Mouse (Mus musculus): Measurements from ENCODE around the gene Naip1.
"Not testable (repeated sequence)": the region's sequence is repeated elsewhere in the genome, so short reads cannot be mapped to it uniquely, and the experiment has no call there.

Naip1 gene

GRCm38 (mm10) chr13:100452415-100453127 lies at the start of gene Naip1:
Gene Naip1 (minus strand): TSS chr13:100452869.
- peak; percentile 31 for DNase-seq (ENCODE audit: low read depth)

DNA sequence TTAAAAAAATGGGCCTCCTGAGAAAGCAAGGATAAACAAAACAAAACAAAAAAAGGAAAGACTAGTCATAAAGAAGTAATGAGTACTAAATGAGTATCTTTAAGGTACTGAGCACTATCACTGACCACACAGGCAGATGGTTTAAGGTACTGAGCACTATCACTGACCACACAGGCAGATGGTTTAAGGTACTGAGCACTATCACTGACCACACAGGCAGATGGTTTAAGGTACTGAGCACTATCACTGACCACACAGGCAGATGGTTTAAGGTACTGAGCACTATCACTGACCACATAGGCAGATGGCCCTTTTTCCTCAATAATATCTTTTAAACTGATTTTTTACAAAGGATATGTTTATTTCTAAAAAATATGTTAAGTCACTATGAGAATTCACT lies 47.0 kb upstream of the Naip1 start:
- not testable (repeated sequence) for DNase-seq (ENCODE audit: low read depth)

GRCm38 (mm10) chr13:100495337-100495736 lies 42.7 kb upstream of the Naip1 start:
- no peak for DNase-seq (ENCODE audit: low read depth)

DNA sequence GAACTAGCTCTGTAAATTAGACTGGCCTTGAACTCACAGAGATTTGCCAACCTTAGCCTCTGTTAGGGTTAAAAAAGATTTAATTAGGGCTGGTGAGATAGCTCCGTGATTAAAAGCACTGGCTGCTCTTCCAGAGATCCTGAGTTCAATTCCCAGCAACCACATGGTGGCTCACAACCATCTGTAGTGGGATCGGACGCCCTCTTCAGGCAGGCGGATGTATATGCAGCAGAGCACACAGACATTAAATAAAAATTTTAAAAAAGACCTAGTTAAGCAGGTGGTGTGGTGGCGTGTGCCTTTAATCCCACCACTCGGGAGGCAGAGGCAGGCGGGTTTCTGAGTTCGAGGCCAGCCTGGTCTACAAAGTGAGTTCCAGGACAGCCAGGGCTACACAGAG lies 41.7 kb upstream of the Naip1 start:
- peak; percentile 25 for DNase-seq (ENCODE audit: low read depth)

DNA sequence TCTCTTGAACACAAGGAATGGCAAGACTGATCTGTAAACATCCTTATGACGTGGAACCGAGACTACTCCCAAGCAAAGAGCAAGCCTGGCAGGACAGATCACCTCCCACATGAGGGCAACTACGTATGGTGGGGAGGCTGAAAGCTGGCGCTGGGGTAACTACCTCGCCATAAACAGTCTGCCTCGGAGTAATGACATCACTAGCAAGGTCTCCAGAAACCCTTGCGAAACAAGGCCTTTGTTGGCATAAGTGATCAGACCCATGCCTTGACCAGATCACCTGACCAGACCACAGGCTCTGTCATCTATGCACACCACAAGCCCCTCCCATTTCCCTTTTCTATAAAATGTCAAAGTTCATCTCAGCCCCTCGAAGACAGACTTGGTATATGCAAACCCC lies 40.6 kb upstream of the Naip1 start:
- DNase-seq (ENCODE audit: low read depth) = peak; percentile 95

GRCm38 (mm10) chr13:100492061-100492787 lies 39.6 kb upstream of the Naip1 start, which contains the start of gene Gtf2h2:
Gene Gtf2h2 (minus strand): TSS chr13:100492579.
- DNase-seq (ENCODE audit: low read depth) = peak; percentile 91

- DNase-seq (ENCODE audit: low read depth) = no peak
Observed at GRCm38 (mm10) chr13:100491623-100492022, 39.0 kb upstream of the Naip1 start.

GRCm38 (mm10) chr13:100490424-100490823 lies 37.8 kb upstream of the Naip1 start:
- peak; percentile 68 for DNase-seq (ENCODE audit: low read depth)

- DNase-seq (ENCODE audit: low read depth) = no peak
Observed at GRCm38 (mm10) chr13:100483610-100484009, 30.9 kb upstream of the Naip1 start.

DNA sequence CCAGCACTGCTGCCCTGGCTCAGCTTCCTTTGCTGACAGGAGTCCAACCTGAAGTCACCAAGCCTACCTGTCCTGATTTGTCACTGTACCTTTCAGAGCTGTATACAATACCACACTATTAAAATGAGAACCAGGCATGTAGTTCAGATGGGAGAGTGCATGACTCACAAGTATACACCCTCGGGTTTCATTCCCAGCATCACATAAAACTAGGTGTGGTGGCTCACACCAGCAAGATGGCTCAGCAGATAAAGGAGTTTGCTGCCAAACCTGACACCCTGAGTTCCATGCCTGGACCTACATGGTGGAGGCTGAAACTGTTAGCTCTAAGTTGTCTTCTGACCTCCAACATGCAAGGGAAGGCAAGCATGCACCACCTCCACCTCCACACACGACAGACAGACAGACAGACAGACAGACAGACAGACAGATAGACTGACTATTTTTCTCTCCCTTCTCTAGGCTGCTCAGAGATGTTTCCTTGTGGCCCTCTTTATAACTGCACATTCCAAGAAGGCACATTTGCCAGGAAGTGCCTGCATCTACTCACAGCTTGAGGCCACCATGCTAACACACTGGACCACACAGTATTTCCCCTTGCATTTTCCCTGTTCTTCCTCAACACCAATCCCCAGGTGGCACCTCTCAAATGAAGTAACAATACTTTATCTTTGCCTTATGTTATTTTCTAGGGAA lies 11.0 kb upstream of the Naip1 start:
- no peak for DNase-seq (ENCODE audit: low read depth)

GRCm38 (mm10) chr13:100461336-100461735 lies 8.7 kb upstream of the Naip1 start:
- no peak for DNase-seq (ENCODE audit: low read depth)

GRCm38 (mm10) chr13:100449495-100449894 lies 3.2 kb downstream of the Naip1 start:
- DNase-seq (ENCODE audit: low read depth) = peak; percentile 74

DNA sequence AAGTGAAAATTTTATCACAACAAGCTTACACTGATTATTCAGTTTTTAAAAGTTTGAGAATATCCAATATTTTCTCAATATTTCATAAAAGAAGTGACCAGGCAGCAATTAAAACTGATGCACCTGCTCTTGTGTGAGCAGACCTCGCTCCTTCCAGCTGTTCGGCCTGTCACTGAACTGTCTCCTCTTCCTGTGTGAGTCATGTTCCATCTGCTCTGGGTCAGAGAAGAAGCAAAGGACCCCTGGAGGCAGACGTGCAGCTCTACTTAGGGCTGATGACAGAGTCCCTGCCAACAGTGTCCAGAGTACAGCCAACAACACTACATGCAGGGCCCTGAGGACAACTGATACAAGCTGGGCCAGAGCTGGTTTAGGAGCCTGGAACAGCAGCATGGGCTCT lies 12.6 kb downstream of the Naip1 start:
- peak; percentile 85 for DNase-seq (ENCODE audit: low read depth)

DNA sequence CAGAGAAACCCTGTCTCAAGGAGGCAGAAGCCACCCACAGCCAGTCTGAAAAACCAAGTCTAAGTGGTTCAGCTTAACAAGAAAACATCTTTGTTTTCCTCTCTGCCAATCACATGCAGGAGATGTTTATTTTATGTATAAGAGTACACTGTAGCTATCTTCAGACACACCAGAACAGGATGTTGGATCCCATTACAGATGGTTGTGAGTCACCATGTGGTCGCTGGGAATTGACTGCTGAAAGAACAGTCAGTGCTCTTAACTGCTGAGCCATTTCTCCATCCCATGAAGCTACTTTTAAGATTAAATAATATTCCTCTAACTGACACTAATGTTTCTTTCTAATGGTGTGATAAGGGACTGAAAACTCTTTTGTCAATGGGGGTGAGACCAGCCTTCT lies 14.0 kb downstream of the Naip1 start:
- DNase-seq (ENCODE audit: low read depth) = peak; percentile 77

DNA sequence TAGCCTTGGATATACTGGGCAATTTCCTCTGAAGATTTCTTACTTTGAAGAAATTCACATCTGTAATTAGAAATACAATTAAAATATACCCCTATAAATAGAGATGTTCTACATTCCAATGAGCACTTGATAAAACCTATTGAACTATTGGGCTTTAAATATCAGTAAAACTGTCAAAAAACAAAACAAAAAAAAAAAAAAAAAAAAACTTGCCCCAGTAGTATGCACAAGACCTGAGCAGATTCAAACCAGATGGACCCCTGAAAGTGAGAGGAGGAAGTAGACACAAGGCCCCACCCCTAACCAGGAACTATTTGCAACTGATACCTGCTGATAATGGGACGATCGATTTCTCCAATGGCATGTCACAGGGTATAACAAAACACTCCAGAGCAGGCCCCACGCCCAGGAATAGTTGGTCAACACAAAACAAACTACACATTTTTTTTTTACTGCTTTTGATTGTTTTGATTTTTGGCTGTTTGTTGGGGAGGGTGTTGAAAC lies 15.3 kb downstream of the Naip1 start:
- no peak for DNase-seq (ENCODE audit: low read depth)

DNA sequence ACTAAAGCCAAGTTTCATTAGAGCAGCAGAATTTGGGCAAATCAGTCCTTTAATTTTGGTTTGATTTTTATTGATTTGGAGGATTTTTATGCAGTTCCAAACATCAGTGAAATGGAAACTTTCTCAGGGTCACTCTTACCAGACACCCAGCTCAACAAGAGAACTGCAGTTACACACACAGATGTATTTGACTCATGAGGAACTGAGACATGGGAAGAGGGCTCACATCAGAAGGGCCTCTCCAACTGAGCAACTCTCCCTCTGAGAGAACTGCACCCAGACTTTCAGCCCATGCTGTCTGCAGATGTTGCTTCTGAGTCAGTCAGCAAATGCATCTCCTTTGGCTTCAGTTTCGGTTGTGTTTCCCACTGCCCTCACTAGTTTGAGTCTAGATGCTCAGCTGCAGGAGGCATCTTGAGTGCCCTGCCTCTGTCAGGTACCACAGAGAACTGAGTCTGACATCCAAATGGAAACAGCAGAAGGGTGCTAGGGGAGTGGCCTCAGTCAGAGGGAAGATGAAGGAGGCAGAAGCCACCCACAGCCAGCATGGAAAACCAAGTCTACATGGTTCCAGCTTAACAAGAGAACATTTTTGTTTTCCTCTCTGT lies 16.0 kb downstream of the Naip1 start:
- not testable (repeated sequence) for DNase-seq (ENCODE audit: low read depth)

DNA sequence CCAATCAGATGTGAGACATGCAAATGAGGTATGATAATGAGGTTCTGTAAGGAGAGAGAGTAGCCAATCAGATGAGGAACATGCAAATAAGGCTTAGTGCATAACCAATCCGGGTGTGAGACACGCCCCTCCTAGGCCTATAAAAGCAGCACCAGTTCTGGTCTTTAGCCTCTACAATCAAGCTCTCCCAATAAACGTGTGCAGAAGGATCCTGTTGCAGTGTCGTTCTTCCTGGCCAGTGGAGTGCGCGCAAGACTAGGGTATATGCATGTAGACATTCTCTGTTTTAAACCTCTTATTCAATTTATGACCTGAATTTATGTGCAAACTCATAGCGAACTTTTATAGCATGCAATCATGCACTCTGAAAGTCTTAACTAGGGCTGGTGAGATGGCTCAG lies 32.7 kb downstream of the Naip1 start:
- DNase-seq (ENCODE audit: low read depth) = not testable (repeated sequence)

DNA sequence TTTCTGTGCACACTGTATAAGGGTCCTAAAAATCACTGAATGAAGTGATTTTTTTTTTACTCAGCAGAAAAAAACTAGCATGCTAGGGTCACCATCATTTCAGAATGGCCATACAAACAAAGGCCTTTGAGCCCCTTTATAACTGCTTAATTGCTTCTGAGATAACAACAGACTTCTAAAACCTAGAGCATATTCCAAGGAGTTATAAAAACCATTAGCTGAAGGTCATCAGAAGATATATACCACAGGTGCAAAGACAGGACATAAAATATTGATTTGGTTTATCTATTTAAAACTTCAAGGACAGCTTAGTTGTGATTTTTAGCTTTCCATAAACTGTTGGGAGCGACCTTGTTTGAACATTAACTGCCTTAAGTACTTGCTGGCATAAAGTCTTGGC lies 38.2 kb downstream of the Naip1 start:
- no peak for DNase-seq (ENCODE audit: low read depth)

GRCm38 (mm10) chr13:100409825-100410224 lies 42.8 kb downstream of the Naip1 start:
- no peak for DNase-seq (ENCODE audit: low read depth)

DNA sequence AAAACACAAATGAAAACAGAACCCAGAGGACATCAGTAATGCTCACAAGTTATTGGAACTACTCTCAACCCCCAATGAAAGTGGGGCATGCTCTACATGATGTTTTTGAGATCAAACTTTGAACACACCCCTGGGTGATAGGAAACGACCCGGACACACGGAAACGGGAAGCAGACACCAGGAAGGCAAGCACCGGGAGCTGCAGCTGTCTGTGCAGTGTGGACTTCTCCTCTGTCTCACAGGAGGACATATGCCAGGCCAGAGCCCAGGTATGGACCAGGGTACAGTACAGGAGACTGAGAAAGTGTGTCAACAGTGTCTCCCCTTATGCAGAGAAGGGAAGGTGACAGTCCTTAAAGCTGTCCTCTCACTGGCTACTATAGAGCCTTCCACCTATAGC lies 43.5 kb downstream of the Naip1 start:
- DNase-seq (ENCODE audit: low read depth) = peak; percentile 19

GRCm38 (mm10) chr13:100408242-100408641 lies 44.4 kb downstream of the Naip1 start:
- peak; percentile 92 for DNase-seq (ENCODE audit: low read depth)

DNA sequence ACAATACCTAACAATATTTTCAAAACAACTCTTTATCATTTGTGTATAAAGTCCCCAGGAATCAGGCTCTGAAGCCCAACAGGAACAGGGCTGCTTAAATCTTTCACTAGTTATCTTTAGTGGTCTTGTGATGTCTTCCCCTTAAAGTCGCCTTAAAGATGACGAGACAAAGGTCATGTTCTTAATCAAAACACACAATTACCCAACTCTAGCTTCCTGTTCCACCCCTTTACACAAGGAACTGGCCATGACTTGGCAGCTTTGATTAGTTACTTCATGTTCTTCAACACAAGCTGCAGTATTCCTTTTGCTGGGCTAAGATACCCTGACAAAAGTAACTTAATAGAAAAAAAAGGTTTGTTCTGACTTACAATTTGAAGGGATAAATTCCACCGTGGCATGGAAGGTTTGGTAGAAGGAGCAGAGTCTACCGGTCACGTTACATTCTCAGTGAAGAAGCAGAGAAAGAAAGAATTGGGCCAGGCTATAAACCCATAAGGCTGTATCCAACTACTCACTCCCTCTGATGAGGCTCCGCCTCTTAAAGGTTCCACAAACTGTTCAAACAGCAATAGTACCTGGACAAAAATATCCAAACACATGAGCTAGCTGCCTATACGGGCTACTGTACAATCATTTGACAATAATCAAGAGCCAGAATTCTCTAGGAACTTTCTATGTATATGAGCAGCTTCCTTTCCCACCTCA lies 49.6 kb downstream of the Naip1 start:
- peak; percentile 68 for DNase-seq (ENCODE audit: low read depth)
